Mouse (Mus musculus): ENCODE measurements around the gene Mrgprb4.

Gene Mrgprb4

DNA sequence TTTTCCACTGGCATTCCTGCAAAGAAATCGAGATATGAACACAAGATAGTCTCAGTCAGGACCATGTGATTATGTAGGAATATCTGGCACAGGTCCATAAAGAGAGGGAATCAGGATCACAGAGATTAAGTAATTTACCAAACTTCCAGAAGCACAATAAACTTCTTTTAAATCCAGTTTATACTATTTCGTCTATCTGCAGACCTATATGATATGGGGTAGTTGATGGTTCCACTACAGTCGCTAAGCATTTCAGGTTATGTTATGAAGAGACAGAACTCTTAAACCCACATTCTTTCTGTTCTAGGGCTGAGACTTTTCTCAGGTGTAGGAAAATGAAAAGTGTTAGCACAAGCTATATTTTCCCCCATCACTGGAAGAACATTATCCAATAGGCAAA is at the start of gene Mrgprb4:
Gene Mrgprb4, minus strand, starts transcription at position 101 of the 400 bp plus-strand sequence.
- in situ Hi-C loops (cut with MseI, MboI): no loop called here

DNA sequence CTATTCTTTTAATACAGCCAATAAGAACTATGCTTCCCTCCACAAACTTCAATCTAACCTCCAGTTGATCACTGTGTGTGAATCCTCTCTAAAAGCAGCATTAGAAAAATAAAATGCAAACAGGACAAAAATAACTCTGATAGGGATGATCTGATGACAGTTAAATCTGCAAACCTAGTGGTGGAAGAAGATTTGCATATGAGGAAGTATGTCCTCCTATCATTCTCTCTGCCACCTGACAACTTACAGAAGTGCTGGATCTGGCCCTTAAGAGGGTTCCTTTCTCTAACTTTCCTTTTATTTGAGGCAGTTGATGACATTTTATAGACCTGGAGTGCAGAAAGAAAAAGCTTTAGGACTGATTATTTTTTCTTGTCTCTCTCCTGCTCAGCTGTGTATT is 27.0 kb upstream of the Mrgprb4 start:
- in situ Hi-C loops (cut with MseI, MboI): no loop called here

DNA sequence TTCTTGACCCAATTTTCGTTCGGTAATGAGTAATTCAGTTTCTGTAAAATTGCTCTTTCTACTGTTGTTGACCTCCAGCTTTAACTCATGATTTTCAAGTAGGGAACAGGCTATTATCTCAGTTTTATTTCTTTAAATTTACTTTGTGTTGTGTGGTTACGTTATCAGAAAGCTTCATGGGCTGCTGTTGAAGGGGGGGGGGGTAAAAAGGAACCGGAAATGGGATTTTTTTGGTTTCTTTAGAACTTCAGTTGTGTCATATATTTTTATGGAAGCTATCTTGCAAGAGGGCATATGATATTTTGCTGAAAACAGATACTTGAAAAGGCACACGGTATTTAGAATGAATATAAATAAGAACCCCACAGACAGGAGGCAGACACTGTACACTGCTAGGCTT is 26.0 kb upstream of the Mrgprb4 start:
- in situ Hi-C loops (cut with MseI, MboI): no loop called here

DNA sequence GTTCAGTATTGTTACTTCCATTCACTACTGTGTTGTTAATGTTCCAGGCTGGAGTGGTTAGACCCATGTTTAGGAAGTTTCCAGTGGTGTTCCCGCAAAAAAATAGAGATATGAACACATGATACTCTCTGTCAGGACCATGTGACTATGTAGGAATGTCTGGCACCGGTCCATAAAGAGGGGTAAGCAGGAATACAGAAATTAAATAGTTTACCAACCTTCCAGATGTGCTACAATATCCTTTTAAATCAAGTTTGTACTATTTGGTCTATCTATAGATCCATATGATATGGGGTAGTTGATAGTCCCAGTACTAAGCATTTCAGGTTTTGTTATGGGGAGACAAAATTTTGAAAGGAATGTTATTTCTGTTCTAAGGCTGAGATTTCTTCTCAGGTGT is 30.2 kb downstream of the Mrgprb4 start, which contains the start of gene Mrgprb5:
Gene Mrgprb5, minus strand, starts transcription at position 101 of the 400 bp plus-strand sequence.
- in situ Hi-C loops (cut with MseI, MboI): no loop called here

DNA sequence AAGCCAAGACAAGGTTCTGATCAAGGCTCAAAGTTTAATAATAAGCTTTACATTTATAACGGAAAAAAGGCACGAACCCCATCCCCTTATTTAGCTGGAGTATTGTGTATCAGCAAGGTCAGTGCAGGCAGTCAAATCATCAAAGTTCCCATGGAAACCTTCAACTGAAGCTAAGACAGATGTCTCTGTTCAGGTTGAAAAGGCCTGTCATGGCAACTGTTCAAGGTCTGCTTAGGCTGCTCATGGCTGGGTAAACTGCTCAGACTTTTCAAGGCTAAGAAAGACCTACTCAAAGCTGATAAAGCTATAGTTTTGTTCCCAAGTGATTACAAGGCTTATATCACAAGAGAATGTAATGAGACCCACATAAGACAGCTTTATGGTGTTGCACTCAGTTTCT is 31.6 kb downstream of the Mrgprb4 start:
- in situ Hi-C loops (cut with MseI, MboI): no loop called here

Data from mouse trophoblast stem cell (cell line).